Mouse (Mus musculus): Measurements from ENCODE around the gene Mical3. TPM values are rescaled to one million over a fixed set of nuclear protein-coding genes. Genes with fewer than 3 reads are reported as not detected.

Gene Mical3
- total and polyA plus RNA-seq, 3 experiments, result 52.1 to 127 (median 114) TPM

DNA sequence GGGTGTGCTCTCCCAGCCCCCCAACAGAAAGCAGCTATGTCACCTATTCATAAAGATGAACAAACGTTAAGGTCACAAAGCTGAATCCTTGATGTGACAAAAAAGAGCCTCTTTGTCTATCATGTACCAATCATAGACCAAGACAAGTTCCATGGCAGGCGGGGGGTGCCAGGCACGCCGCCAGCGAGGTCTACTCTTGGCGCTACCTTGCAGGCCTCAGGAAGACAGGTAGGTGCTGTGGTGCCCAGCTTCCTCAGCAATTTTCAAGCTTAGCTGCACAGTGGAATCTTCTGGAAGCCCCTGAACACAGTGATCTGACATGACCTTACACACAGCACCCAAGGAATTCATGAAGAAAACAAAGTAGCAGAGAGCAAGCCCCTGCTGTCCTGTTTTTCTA lies 224.3 kb downstream of the Mical3 start:
- no peak for DNase-seq
- no peak overlapping the region for H3K4me3 ChIP-seq
- no peaks in the 10 kb centered on the region for H3K27me3 ChIP-seq (ENCODE audit: control insufficient read depth, insufficient read depth, low read length)
- intact Hi-C loops (cut with DNase I), result no loop called here
- 94% methylated on average over 6 of the region's 6 CpGs for WGBS
- TF ChIP-seq POLR2A (IDR thresholded peaks at IDR 0.05; ENCODE audit: insufficient read depth, low read depth, low read length) (no peak), EP300 (IDR thresholded peaks at IDR 0.05; ENCODE audit: insufficient read depth, low read depth, low read length) (no peak), CTCF (IDR thresholded peaks at IDR 0.05) (no peak)
- H3K79me2 ChIP-seq (replicated peaks; ENCODE audit: control insufficient read depth, insufficient read depth, low read length), result no peaks in the 10 kb centered on the region
- H3K36me3 ChIP-seq (ENCODE audit: control insufficient read depth, insufficient read depth, low read length), result no peaks in the 10 kb centered on the region
- H3K9ac ChIP-seq (ENCODE audit: low read depth, low read length), result no peak overlapping the region
- no peaks in the 10 kb centered on the region for H3K4me1 ChIP-seq (ENCODE audit: control insufficient read depth, insufficient read depth, low read length)
- no peak overlapping the region for H3K27ac ChIP-seq

DNA sequence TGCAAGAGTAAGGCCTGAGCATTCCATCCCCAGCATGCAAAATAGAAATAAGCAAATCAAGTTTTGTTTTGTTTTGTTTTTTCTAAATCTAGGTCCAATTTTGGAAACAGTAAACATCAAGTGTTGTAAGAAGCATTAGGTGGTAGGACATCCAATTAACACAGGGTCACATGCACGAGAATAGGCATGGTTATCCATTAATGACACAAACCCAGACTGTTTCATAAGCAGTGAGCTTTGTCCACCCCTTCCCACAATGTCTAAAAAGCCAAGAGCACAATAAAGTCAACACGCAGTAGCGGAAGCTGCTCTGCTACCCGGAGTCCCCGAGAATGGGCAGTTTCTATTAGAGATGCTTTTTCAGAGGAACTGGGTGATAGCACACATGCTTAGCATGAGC lies 225.7 kb downstream of the Mical3 start:
- TF ChIP-seq EP300 (IDR thresholded peaks at IDR 0.05; ENCODE audit: insufficient read depth, low read depth, low read length) (no peak), CTCF (IDR thresholded peaks at IDR 0.05) (no peak), POLR2A (IDR thresholded peaks at IDR 0.05; ENCODE audit: insufficient read depth, low read depth, low read length) (no peak)
- H3K36me3 ChIP-seq (ENCODE audit: control insufficient read depth, insufficient read depth, low read length), result no peaks in the 10 kb centered on the region
- no peak overlapping the region for H3K9ac ChIP-seq (ENCODE audit: low read depth, low read length)
- 88% methylated on average over 5 of the region's 5 CpGs for WGBS
- H3K27ac ChIP-seq, result no peak overlapping the region
- no peak overlapping the region for H3K4me3 ChIP-seq
- H3K79me2 ChIP-seq (replicated peaks; ENCODE audit: control insufficient read depth, insufficient read depth, low read length), result no peaks in the 10 kb centered on the region
- H3K27me3 ChIP-seq (ENCODE audit: control insufficient read depth, insufficient read depth, low read length), result no peaks in the 10 kb centered on the region
- intact Hi-C loops (cut with DNase I), result no loop called here
- H3K4me1 ChIP-seq (ENCODE audit: control insufficient read depth, insufficient read depth, low read length), result no peaks in the 10 kb centered on the region
- DNase-seq, result no peak

DNA sequence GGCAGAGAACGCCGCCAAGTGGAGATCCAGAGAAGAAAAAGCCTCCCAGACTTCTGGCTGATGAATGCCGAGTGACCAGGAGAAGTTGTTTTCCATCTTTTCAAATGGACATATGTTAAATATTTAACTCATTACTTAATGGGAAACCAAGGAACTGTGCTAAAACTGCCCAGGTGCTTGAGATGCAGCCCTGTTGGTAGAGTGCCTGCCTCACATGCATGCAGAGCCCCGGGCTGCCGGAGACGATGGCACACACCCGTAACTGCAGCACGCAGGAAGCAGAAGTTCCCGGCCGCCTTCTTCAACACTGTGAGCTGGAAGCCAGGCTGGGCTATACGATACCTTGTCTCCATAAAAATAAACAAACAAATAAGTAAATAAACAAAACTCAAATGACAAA lies 226.8 kb downstream of the Mical3 start:
- no peaks in the 10 kb centered on the region for H3K4me1 ChIP-seq (ENCODE audit: control insufficient read depth, insufficient read depth, low read length)
- H3K9ac ChIP-seq (ENCODE audit: low read depth, low read length), result no peak overlapping the region
- no peak overlapping the region for H3K27ac ChIP-seq
- H3K27me3 ChIP-seq (ENCODE audit: control insufficient read depth, insufficient read depth, low read length), result no peaks in the 10 kb centered on the region
- no peak for DNase-seq
- WGBS, result 78% methylated on average over 11 of the region's 11 CpGs
- TF ChIP-seq POLR2A (IDR thresholded peaks at IDR 0.05; ENCODE audit: insufficient read depth, low read depth, low read length) (no peak), EP300 (IDR thresholded peaks at IDR 0.05; ENCODE audit: insufficient read depth, low read depth, low read length) (no peak), CTCF (IDR thresholded peaks at IDR 0.05) (no peak)
- no peaks in the 10 kb centered on the region for H3K79me2 ChIP-seq (replicated peaks; ENCODE audit: control insufficient read depth, insufficient read depth, low read length)
- no peaks in the 10 kb centered on the region for H3K36me3 ChIP-seq (ENCODE audit: control insufficient read depth, insufficient read depth, low read length)
- no peak overlapping the region for H3K4me3 ChIP-seq
- intact Hi-C loops (cut with DNase I), result loop anchor here (5.0 kb wide), 1 partner anchor 53 kb away; no protein-coding TSS in a partner anchor

DNA sequence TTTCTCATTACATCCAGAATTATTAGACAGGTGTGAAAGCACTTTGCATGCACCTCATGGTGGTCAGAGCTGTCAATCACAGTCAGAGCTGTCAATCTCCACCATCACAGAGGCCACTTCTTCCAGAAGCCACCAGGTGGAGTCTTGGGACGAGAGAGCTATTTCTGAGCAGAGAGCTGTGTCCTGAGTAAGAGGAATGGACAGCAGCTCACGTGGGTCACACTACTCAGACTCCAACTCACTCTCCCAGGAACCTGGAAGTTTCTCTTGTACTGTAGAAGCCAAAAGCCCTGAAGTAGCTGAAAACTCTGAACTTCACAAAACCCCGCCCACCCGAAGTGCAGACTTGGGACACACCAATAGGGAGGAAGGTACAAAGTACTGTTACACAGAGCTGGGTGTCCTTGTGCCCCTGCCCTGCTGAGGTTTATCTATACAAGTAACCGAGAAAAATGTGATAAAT lies 227.3 kb downstream of the Mical3 start:
- TF ChIP-seq EP300 (IDR thresholded peaks at IDR 0.05; ENCODE audit: insufficient read depth, low read depth, low read length) (no peak), CTCF (IDR thresholded peaks at IDR 0.05) (peak; percentile 73), POLR2A (IDR thresholded peaks at IDR 0.05; ENCODE audit: insufficient read depth, low read depth, low read length) (no peak)

DNA sequence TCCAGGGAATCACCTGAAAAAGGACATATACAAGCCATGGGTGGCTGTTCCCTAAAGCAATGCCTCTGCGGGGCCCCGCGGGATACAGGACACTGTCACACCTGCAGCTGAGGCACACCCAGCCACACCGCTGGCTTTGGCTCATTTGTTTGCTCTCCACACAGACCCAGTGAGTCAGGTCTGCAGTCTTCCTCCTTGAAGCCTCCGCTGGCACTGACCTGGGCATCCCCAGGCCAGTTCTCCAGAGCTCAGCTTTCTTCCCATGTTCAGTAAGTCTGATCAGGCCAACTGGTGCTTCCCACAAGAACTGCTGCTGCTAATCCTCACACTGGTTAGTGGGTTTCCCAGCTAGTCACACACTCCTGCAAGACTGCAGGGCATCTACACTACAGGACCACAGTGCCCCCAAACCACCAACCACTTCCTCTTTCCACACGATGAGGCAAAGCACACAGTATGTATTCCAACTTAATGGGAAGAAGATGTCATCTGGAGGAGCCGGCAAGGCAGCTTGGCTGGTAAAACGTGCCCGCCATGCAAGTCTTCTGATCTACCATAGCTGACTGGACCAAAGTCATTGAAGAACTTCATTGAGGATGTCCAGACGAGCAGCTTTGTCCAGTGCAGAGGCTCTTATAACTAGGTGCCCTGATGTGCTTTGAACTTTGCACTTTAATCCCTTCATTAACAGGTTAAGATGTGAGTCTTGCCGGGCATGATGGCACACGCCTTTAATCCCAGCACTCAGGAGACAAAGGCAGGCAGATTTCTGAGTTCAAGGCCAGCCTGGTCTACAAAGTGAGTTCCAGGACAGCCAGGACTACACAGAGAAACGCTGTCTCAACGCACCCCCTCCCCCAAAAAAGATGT lies 228.8 kb downstream of the Mical3 start:
- WGBS, result 89% methylated on average over 14 of the region's 14 CpGs
- Histone ChIP-seq H3K4me1 (ENCODE audit: control insufficient read depth, insufficient read depth, low read length) (no peaks in the 10 kb centered on the region), H3K36me3 (ENCODE audit: control insufficient read depth, insufficient read depth, low read length) (no peaks in the 10 kb centered on the region), H3K79me2 (replicated peaks; ENCODE audit: control insufficient read depth, insufficient read depth, low read length) (no peaks in the 10 kb centered on the region), H3K4me3 (no peak overlapping the region), H3K27ac (no peak overlapping the region), H3K9ac (ENCODE audit: low read depth, low read length) (no peak overlapping the region), H3K27me3 (ENCODE audit: control insufficient read depth, insufficient read depth, low read length) (no peaks in the 10 kb centered on the region)
- no peak for DNase-seq
- intact Hi-C loops (cut with DNase I), result loop anchor here (5.0 kb wide), 1 partner anchor 55 kb away; no protein-coding TSS in a partner anchor
- no peak for TF ChIP-seq EP300 (IDR thresholded peaks at IDR 0.05; ENCODE audit: insufficient read depth, low read depth, low read length)
- TF ChIP-seq CTCF (IDR thresholded peaks at IDR 0.05), result no peak
- TF ChIP-seq POLR2A (IDR thresholded peaks at IDR 0.05; ENCODE audit: insufficient read depth, low read depth, low read length), result no peak

More for the DNA sequence above, 227.3 kb downstream of the Mical3 start:
- Histone ChIP-seq H3K79me2 (replicated peaks; ENCODE audit: control insufficient read depth, insufficient read depth, low read length) (no peaks in the 10 kb centered on the region), H3K4me3 (no peak overlapping the region), H3K27ac (no peak overlapping the region), H3K4me1 (ENCODE audit: control insufficient read depth, insufficient read depth, low read length) (no peaks in the 10 kb centered on the region), H3K9ac (ENCODE audit: low read depth, low read length) (no peak overlapping the region), H3K36me3 (ENCODE audit: control insufficient read depth, insufficient read depth, low read length) (no peaks in the 10 kb centered on the region), H3K27me3 (ENCODE audit: control insufficient read depth, insufficient read depth, low read length) (no peaks in the 10 kb centered on the region)
- intact Hi-C loops (cut with DNase I), result loop anchor here (5.0 kb wide), 1 partner anchor 54 kb away; no protein-coding TSS in a partner anchor
- WGBS, result 36% methylated on average over 5 of the region's 5 CpGs
- peak in 1 of 2 experiments; percentile 23 for DNase-seq
